Mouse (Mus musculus) hindbrain, embryonic 15.5 days (tissue): ENCODE results near the gene Gfm1. TPM values are rescaled to one million over a fixed set of nuclear protein-coding genes. Genes with fewer than 3 reads are reported as not detected.

Source experiments
- ATAC-seq: fragments of 200-750 bp; cut with Nextera tagmentation; 2 replicates; pipeline ENCODE4 v1.8.0; 2017; ENCODE audit warnings: low read depth, moderate number of reproducible peaks, moderate TSS enrichment; ENCODE audit not compliant: low FRiP score
- H3K27ac ChIP-seq: fragments of 300-500 bp; sonication (generic); replicated peaks from 2 replicates; pipeline ENCODE4 v1.5.1; 2015; ENCODE audit warnings: mild to moderate bottlenecking, inconsistent platforms
- H3K27me3 ChIP-seq: fragments of 300-500 bp; sonication (generic); 2 replicates; pipeline ENCODE4 v1.6.1; 2015; ENCODE audit warnings: control low read depth, inconsistent platforms
- H3K36me3 ChIP-seq: fragments of 300-500 bp; sonication (generic); 2 replicates; pipeline ENCODE4 v1.6.1; 2015; ENCODE audit warnings: control low read depth, inconsistent platforms
- H3K4me1 ChIP-seq: fragments of 300-500 bp; sonication (generic); replicated peaks from 2 replicates; pipeline ENCODE4 v1.6.1; 2015; ENCODE audit warnings: control low read depth, inconsistent platforms
- H3K4me2 ChIP-seq: fragments of 300-500 bp; sonication (generic); 2 replicates; pipeline ENCODE4 v1.6.1; 2015; ENCODE audit warnings: moderate library complexity, mild to moderate bottlenecking, inconsistent platforms
- H3K4me3 ChIP-seq: fragments of 300-500 bp; sonication (generic); 2 replicates; pipeline ENCODE4 v1.5.1; 2015; ENCODE audit warnings: mild to moderate bottlenecking, inconsistent platforms
- H3K9ac ChIP-seq: fragments of 300-500 bp; sonication (generic); 2 replicates; pipeline ENCODE4 v1.6.1; 2015; ENCODE audit warnings: inconsistent platforms
- H3K9me3 ChIP-seq: fragments of 300-500 bp; sonication (generic); 2 replicates; pipeline ENCODE4 v1.6.1; 2016; ENCODE audit warnings: control low read depth, inconsistent platforms
- WGBS: fragments of 180-500 bp; shearing (Covaris S2); methylation state at CpG from one replicate; pipeline ENCODE4 v1.1.7; 2015; 5-methylcytosine and 5-hydroxymethylcytosine counted together
- polyA plus RNA-seq: library from polyadenylated mRNA; unstranded; fragments of >200 nt; fragmentation: Nextera tagmentation; extraction: Ambion mirVana; gene quantifications from 2 replicates; pipeline ENCODE4 v1.2.1, GENCODE M21; 2015

The Gfm1 gene
- polyA plus RNA-seq, 1 experiment from 2014 or later, result 27.8 TPM

GRCm38 (mm10) chr3:67498773-67499405 lies 69.0 kb downstream of the Gfm1 start:
- H3K27me3 ChIP-seq, result no peaks in the 10 kb centered on the region
- H3K4me2 ChIP-seq, result no peak overlapping the region
- H3K27ac ChIP-seq, result no peak overlapping the region
- H3K9ac ChIP-seq, result no peak overlapping the region
- H3K9me3 ChIP-seq, result no peaks in the 10 kb centered on the region
- no peak overlapping the region for H3K4me3 ChIP-seq
- 94% methylated on average over 8 of the region's 8 CpGs for WGBS
- H3K36me3 ChIP-seq, result no peaks in the 10 kb centered on the region
- H3K4me1 ChIP-seq, result no peaks in the 10 kb centered on the region
- no peak for ATAC-seq

- H3K9me3 ChIP-seq, result no peaks in the 10 kb centered on the region
- no peak for ATAC-seq
- H3K4me3 ChIP-seq, result no peak overlapping the region
- H3K9ac ChIP-seq, result no peak overlapping the region
- no peaks in the 10 kb centered on the region for H3K36me3 ChIP-seq
- no peaks in the 10 kb centered on the region for H3K27me3 ChIP-seq
- H3K4me1 ChIP-seq, result no peaks in the 10 kb centered on the region
- no peak overlapping the region for H3K4me2 ChIP-seq
- 94% methylated on average over 4 of the region's 4 CpGs for whole genome bisulfite sequencing
- H3K27ac ChIP-seq, result no peak overlapping the region
Observed at GRCm38 (mm10) chr3:67499406-67499791, 69.5 kb downstream of the Gfm1 start.

- WGBS, result 6% methylated on average over 3 of the region's 3 CpGs
- no peak overlapping the region for H3K4me2 ChIP-seq
- H3K36me3 ChIP-seq, result no peaks in the 10 kb centered on the region
- H3K4me1 ChIP-seq, result no peaks in the 10 kb centered on the region
- no peaks in the 10 kb centered on the region for H3K9me3 ChIP-seq
- no peaks in the 10 kb centered on the region for H3K27me3 ChIP-seq
- no peak overlapping the region for H3K9ac ChIP-seq
- no peak overlapping the region for H3K27ac ChIP-seq
- ATAC-seq, result no peak
- no peak overlapping the region for H3K4me3 ChIP-seq
Observed at GRCm38 (mm10) chr3:67503878-67504277, 74.0 kb downstream of the Gfm1 start.

DNA sequence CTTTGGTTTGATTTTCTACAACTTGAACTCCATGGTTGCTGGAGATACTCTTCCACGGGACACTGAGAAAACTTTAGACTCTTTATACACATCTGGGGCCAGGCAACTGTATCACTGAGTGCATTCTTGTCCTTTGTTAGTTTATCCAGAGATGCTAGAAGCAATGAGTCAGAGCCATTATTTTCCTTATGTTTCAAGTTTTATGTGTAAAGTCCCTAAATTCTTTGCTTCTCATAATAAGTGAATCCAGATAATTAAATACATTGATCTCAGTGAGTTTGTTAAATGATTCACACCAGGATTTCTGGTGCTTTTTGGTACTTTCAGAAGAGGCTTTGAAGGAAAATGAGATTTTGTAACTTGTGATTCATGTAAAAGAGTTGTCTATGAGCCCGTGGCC lies 75.4 kb downstream of the Gfm1 start:
- Histone ChIP-seq H3K4me3 (no peak overlapping the region), H3K36me3 (no peaks in the 10 kb centered on the region), H3K27me3 (no peaks in the 10 kb centered on the region), H3K4me2 (no peak overlapping the region), H3K9me3 (no peaks in the 10 kb centered on the region), H3K27ac (no peak overlapping the region), H3K9ac (no peak overlapping the region), H3K4me1 (no peaks in the 10 kb centered on the region)
- no peak for ATAC-seq
- 82% methylated on average over 2 of the region's 2 CpGs for WGBS

DNA sequence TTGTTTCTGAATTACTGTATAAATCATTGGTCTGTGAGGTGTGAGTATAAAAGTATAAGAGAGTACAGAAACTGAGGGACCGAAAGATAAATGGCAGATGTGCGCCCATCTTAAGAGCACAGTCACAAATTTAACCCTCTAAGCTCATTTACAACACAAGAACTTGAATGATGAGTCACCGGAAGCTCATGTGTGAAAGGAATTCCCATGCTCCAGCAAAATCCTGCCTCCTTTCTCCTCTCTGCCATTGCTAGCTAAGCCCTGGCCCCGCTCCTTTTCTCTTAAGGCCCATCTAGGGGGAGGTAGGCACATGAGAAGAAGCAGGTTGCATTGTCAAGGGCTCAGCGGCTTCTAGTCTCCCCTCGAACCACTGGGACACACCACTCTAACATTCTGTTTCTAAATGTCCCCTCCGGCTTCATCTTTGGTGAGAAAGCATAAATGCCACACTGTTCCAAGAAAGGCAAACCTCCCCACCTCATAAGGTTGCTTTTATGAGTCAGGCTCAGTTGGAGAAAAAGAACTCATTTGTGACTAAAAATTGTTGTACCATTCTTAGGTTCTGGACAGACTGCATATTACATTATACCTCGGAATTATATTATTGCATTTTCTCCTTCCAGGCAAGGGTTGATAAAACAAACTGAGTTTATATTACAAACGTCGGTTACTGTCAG lies 78.5 kb downstream of the Gfm1 start:
- Histone ChIP-seq H3K4me3 (no peak overlapping the region), H3K9me3 (no peaks in the 10 kb centered on the region), H3K36me3 (no peaks in the 10 kb centered on the region), H3K4me2 (no peak overlapping the region), H3K4me1 (no peaks in the 10 kb centered on the region), H3K27me3 (peaks cover under 1% of the 10 kb centered on the region; the same call in 1 of the 2 replicates), H3K27ac (no peak overlapping the region), H3K9ac (no peak overlapping the region)
- WGBS, result 89% methylated on average over 10 of the region's 10 CpGs
- no peak for ATAC-seq

- peaks cover 7% of the 10 kb centered on the region for H3K4me1 ChIP-seq
- ATAC-seq, result peak; percentile 77
- no peak overlapping the region for H3K9ac ChIP-seq
- H3K9me3 ChIP-seq, result no peaks in the 10 kb centered on the region
- H3K36me3 ChIP-seq, result no peaks in the 10 kb centered on the region
- no peak overlapping the region for H3K4me3 ChIP-seq
- H3K27me3 ChIP-seq, result peaks cover 21% of the 10 kb centered on the region; the same call in 1 of the 2 replicates
- H3K27ac ChIP-seq, result no peak overlapping the region
- WGBS, result 2% methylated on average over 5 of the region's 5 CpGs
- no peak overlapping the region for H3K4me2 ChIP-seq
Observed at GRCm38 (mm10) chr3:67512807-67513206, 82.9 kb downstream of the Gfm1 start.

- WGBS, result 4% methylated on average over 40 of the region's 40 CpGs
- Histone ChIP-seq H3K4me1 (peaks cover 7% of the 10 kb centered on the region), H3K27ac (no peak overlapping the region), H3K27me3 (peaks cover 21% of the 10 kb centered on the region; the same call in 1 of the 2 replicates), H3K9me3 (no peaks in the 10 kb centered on the region), H3K4me2 (peak overlapping the region; percentile 100), H3K4me3 (peak overlapping the region; percentile 60), H3K36me3 (no peaks in the 10 kb centered on the region), H3K9ac (peak overlapping the region; percentile 47)
- ATAC-seq, result peak; percentile 60; the same call in 1 of the 2 replicates
Observed at GRCm38 (mm10) chr3:67514801-67515273, 84.9 kb downstream of the Gfm1 start.

- peak within 1 kb of the TSS; percentile 60 for H3K4me3 ChIP-seq
- 1% methylated on average over 35 of the region's 38 CpGs for WGBS
Observed at GRCm38 (mm10) chr3:67515274-67515801, 85.4 kb downstream of the Gfm1 start, which contains the start of gene Rarres1. TSS of gene Rarres1 (minus strand) at chr3:67515523.

GRCm38 (mm10) chr3:67520568-67521143 lies 90.8 kb downstream of the Gfm1 start:
- ATAC-seq, result no peak
- Histone ChIP-seq H3K27ac (no peak overlapping the region), H3K4me2 (no peak overlapping the region), H3K36me3 (no peaks in the 10 kb centered on the region), H3K9me3 (no peaks in the 10 kb centered on the region), H3K27me3 (peaks cover 8% of the 10 kb centered on the region; the same call in 1 of the 2 replicates), H3K4me3 (no peak overlapping the region), H3K4me1 (peaks cover under 1% of the 10 kb centered on the region), H3K9ac (no peak overlapping the region)
- 93% methylated on average over 5 of the region's 5 CpGs for WGBS

More at GRCm38 (mm10) chr3:67515274-67515801, 85.4 kb downstream of the Gfm1 start, which contains the start of gene Rarres1:
- Histone ChIP-seq H3K9me3 (no peaks in the 10 kb centered on the region), H3K27me3 (peaks cover 21% of the 10 kb centered on the region; the same call in 1 of the 2 replicates), H3K4me2 (peak within 1 kb of the TSS; percentile 100), H3K4me1 (peaks cover 7% of the 10 kb centered on the region), H3K36me3 (no peaks in the 10 kb centered on the region), H3K27ac (no peak within 1 kb of the TSS), H3K9ac (peak within 1 kb of the TSS; percentile 47)
- ATAC-seq, result peak; percentile 63

GRCm38 (mm10) chr3:67522709-67523108 lies 92.8 kb downstream of the Gfm1 start:
- no peak overlapping the region for H3K27ac ChIP-seq
- H3K27me3 ChIP-seq, result no peaks in the 10 kb centered on the region
- WGBS, result 90% methylated on average over 8 of the region's 8 CpGs
- H3K9me3 ChIP-seq, result no peaks in the 10 kb centered on the region
- H3K4me3 ChIP-seq, result no peak overlapping the region
- no peak overlapping the region for H3K9ac ChIP-seq
- ATAC-seq, result no peak
- no peak overlapping the region for H3K4me2 ChIP-seq
- H3K36me3 ChIP-seq, result no peaks in the 10 kb centered on the region
- H3K4me1 ChIP-seq, result no peaks in the 10 kb centered on the region

DNA sequence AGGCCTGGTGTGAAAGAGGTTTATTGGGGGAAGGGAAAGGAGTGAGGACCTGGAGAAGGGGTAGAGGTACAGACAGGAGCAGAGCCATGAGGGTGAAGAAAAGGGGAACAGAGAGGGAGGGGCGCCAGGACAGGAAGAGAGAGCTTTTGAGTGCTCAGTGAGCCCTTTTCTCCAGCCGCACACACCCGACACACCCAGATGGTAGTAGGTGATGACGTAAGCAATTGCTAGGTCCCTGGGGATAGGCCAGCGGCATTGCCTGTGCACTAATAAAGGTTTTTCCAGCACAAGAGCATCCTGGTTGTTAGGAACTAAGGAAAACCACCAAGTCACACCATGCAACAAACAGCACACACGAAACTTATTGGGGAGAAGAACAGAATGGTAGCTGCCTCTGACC lies 94.9 kb downstream of the Gfm1 start:
- no peaks in the 10 kb centered on the region for H3K27me3 ChIP-seq
- no peaks in the 10 kb centered on the region for H3K36me3 ChIP-seq
- H3K4me2 ChIP-seq, result no peak overlapping the region
- H3K9me3 ChIP-seq, result no peaks in the 10 kb centered on the region
- WGBS, result 75% methylated on average over 6 of the region's 6 CpGs
- no peak overlapping the region for H3K9ac ChIP-seq
- ATAC-seq, result no peak
- H3K27ac ChIP-seq, result no peak overlapping the region
- H3K4me3 ChIP-seq, result no peak overlapping the region
- no peaks in the 10 kb centered on the region for H3K4me1 ChIP-seq
